In genomic region chr1:84899156-84899555, GRCm38 (mm10) we compare ENCODE assay signal across 17 mouse cellular contexts. TPM values are rescaled to one million over a fixed set of nuclear protein-coding genes. Genes with fewer than 3 reads are reported as not detected.
DNase-seq lines count a peak whose midpoint lies in the region.
"Had no signal": no experiment of that assay in that cellular context is flagged by ENCODE, and none has a peak within 500 bp of the region (broad histone marks: within the 10 kb centered on the region; RNA-seq: fewer than 3 reads in every experiment).

No protein-coding gene starts in this region.

- peak; percentile 48 for DNase-seq in adrenal gland, adult 2 months
- DNase-seq in adrenal gland, adult 8-10 months = peak; percentile 12
- DNase-seq in adrenal gland, postnatal 14 days = peak; percentile 14
- DNase-seq in adrenal gland, postnatal 36 days = peak; percentile 40 to 59
- no peak for DNase-seq in urinary bladder, postnatal 36 days (ENCODE audit: low spot score in 2 of 2)
- no peak for DNase-seq in spleen, adult 12 weeks (ENCODE audit: low spot score)
- DNase-seq in right cerebral cortex, postnatal 10 days (ENCODE audit: low spot score in 2 of 2) = no peak
- DNase-seq: cerebellum, adult 11 months; cerebellum, adult 18-20 months; cerebellum, adult 8-10 months; cerebellum, adult 9-11 months; cerebellum, postnatal 14 days; cerebellum, postnatal 36 days; embryo, embryonic 11 days had no signal

RNA-seq across cellular contexts. Expression of gene Slc16a14, which starts 35.8 kb away (rescaled TPM):
- 10 to 100 TPM in 1 of 2 experiments, under 1 TPM in 1; 0.81 to 18.7 TPM for total RNA-seq in adrenal gland, adult 2 months (2021)
- 0.37 and 0.48 TPM in 2 replicates for polyA plus RNA-seq in adrenal gland, adult 2 months (2012; rRNA removed)
- total RNA-seq in adrenal gland, adult 8-10 months (2022) = 10 to 100 TPM in 2 of 4 experiments, 1 to 10 TPM in 2; 3.8 to 19.2 (median 11.4) TPM
- total RNA-seq in adrenal gland, postnatal 14 days (2021) = 0.53 and 1.9 TPM in 2 replicates
- total RNA-seq in adrenal gland, postnatal 36 days (2021) = 1 to 10 TPM; 3.6 to 4.1 TPM
- total RNA-seq: common myeloid progenitor, adult 5-6 weeks; MEL had no signal
- polyA plus RNA-seq: erythroblast, embryonic 14.5 days had no signal

RNA-seq across cellular contexts. Expression of gene Trip12, which starts 58.8 kb away (rescaled TPM):
- total RNA-seq in adrenal gland, adult 2 months (2021) = 100 to 1,000 TPM; 193 to 259 TPM
- 5.1 and 5.2 TPM in 2 replicates for polyA plus RNA-seq in adrenal gland, adult 2 months (2012; rRNA removed)
- 100 to 1,000 TPM; 216 to 293 (median 285) TPM for total RNA-seq in adrenal gland, adult 8-10 months (2022)
- 224 and 225 TPM in 2 replicates for total RNA-seq in adrenal gland, postnatal 14 days (2021)
- 100 to 1,000 TPM; 248 to 249 TPM for total RNA-seq in adrenal gland, postnatal 36 days (2021)

RNA-seq across cellular contexts. Expression of gene Fbxo36, which starts 59.5 kb away (rescaled TPM):
- 10 to 100 TPM; 13.9 to 16.7 TPM for total RNA-seq in adrenal gland, adult 2 months (2021)
- 7.6 and 8.9 TPM in 2 replicates for polyA plus RNA-seq in adrenal gland, adult 2 months (2012; rRNA removed)
- 10 to 100 TPM; 16.0 to 20.6 (median 18.0) TPM for total RNA-seq in adrenal gland, adult 8-10 months (2022)
- total RNA-seq in adrenal gland, postnatal 14 days (2021) = 6.4 and 7.8 TPM in 2 replicates
- total RNA-seq in adrenal gland, postnatal 36 days (2021) = 10 to 100 TPM; 12.3 to 16.5 TPM

Comparison
In these comparisons a context has a peak if more than half of its experiments do, and no peak if none do; other contexts are left out.
1. DNase-seq: peak in adrenal gland, adult 2 months (single experiment), adrenal gland, adult 8-10 months (single experiment), adrenal gland, postnatal 14 days (single experiment) and adrenal gland, postnatal 36 days (2 of 2); none in urinary bladder, postnatal 36 days (0 of 2), spleen, adult 12 weeks (single experiment) and right cerebral cortex, postnatal 10 days (0 of 2).